Mouse (Mus musculus): ENCODE data around the gene Rnf135. TPM values are rescaled to one million over a fixed set of nuclear protein-coding genes. Genes with fewer than 3 reads are reported as not detected.

The Rnf135 gene
- polyA plus RNA-seq (2012; rRNA removed) = 2.2 and 3.1 TPM in 2 replicates

DNA sequence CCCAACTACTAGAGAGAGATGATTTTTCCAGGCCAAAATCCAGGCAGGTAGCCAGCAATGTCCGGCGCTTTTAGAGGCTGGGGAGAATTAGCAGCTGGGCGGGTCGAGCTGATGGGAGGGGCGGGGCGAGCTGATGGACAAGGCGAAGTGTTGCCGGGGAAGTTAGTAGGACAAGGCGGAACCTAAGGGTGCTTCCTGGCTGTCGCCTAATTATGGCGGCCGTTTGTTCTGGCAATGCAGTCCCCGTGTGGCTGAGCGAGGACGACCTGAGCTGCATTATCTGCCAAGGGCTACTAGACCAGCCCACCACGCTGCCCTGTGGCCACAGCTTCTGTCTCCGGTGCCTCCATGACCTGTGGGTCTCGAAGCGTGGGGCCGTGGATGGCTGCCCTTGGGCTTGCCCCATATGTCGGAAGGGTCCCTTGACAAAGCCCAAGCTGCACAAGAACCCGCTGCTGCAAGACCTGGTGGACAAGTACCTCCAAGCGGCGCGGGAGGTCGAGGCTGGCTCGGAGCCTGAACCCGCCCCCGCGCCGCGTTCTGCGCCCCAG is at the start of gene Rnf135:
Rnf135 (plus strand) TSS at position 147 of the 551 bp plus-strand sequence.

DNA sequence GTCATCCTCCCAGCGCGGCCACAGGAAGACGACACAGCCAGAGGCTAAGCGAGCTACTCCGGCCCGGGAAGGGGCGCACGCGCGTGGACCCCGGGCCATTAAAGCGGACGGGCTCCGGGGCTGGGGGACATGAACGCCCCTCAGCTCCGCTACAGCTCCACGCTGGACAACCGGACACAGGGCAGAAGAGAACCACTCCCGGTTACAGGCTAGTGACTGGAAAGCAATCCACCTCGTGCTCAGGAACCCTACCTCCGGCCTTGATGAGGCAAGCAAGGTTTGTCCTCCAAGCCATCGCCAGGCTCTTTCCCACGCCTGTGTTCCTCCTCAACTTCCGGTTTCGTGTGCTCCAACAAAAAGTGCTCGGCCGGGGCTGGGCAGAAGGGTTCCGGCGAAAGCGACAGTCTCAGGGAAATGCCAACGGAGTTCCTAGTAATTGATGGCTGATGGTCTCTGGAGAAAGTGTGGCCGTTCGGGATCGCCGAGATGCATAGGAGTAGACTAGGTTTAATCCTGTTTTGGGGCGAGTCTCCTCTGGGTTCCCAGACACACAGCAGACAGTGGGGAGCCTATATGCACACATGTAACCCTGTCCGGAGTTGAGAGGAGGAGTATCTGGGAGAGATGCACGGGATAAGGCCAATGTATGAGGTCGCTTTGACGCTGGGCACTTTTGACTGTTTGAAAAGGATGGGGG is 41.7 kb upstream of the Rnf135 start, which contains the start of gene Tefm:
Tefm (minus strand) TSS at position 351 of the 697 bp plus-strand sequence.

DNA sequence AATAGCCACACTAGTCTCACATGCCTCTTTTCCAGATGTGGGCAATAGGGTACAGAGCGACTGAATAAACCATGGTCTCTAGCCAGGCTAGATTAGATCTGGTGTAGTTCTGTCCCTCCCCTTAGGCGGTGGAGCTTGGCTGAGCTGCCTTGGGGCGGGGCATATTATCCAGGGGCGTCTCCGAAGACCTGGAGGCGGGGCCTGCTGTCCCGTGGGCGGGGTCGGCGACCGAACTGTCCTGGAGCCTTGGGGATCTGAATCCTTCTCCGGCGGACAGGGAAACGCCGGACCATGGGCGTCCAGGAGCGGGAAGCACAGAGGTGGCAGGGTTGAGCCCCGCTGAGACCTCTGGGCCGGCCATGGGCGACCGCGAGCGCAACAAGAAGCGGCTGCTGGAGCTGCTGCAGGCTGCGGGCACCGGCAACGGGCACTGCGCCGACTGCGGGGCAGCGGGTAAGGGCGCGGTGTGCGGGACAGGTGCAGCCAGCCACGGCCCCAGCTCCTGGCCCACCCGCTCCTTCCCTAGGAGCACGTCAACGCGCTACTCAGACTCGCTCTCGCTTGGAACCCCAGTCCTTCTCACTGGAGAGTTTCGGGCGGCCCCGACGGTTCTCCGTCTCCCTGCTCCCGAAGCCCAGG is 29.7 kb upstream of the Rnf135 start, which contains the start of gene Adap2:
Adap2 (plus strand) TSS at position 249 of the 639 bp plus-strand sequence.

DNA sequence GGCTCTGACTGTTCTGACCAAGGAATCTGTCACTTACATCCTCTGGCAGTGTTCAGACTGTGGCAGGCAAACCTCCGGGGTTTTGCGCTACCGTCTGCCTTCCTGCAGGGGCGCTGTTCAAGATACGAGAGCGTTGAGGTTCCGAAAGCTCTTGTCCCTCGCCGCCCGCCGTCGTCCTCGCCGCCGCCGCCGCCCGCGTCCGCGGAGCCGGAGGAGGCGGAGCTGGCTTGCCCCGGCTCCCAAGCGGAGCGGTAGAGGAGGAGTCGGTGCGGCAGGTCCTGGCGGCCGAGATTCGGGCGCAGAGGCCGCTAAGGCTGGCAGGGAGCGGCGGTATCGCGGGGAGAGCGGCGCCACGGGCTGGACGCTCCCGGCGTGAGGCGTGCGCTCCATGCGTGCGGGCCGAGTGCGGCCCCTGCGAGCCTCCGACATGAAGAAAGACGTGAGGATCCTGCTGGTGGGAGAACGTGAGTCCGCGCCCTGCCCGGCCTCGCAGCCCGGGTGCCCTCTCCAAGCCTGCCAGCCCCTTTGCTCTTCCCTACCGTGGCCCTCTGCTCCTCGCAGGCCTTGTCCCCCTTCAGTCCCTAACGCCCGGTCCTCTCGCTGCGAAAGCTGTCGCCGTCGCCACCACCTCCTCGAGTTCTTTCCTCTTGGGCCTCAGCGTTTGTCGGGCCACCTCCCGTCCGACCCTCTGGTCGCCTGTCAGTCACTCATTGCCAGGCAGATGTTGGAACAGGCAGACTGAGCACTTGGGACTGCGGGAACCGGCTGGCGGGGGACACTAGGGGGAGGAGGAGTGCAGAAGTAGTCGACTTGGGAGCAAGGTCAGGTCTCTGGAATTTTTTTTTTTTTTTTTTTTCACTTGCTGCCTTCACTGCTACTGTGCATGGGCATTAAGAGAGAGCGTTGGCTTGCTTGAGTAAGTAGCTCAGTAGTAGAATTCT is 25.5 kb downstream of the Rnf135 start, which contains the start of gene Rhot1:
Rhot1 (plus strand) TSS at position 160 of the 941 bp plus-strand sequence.

Other genes starting within 250 kb of the Rnf135 start
- gene Utp6, start 221.5 kb upstream of the Rnf135 start, polyA plus RNA-seq (2012; rRNA removed) = 32.4 TPM in 2 replicates
- 29.5 and 38.0 TPM in 2 replicates for gene Suz12, start 190.7 kb upstream of the Rnf135 start, polyA plus RNA-seq (2012; rRNA removed)
- gene Crlf3, start 102.9 kb upstream of the Rnf135 start, polyA plus RNA-seq (2012; rRNA removed) = 15.9 and 19.1 TPM in 2 replicates
- 10.5 and 10.6 TPM in 2 replicates for gene Atad5, start 94.5 kb upstream of the Rnf135 start, polyA plus RNA-seq (2012; rRNA removed)
- 14.0 and 15.6 TPM in 2 replicates for gene Tefm, start 41.7 kb upstream of the Rnf135 start, polyA plus RNA-seq (2012; rRNA removed)
- gene Adap2, start 29.7 kb upstream of the Rnf135 start, polyA plus RNA-seq (2012; rRNA removed) = 1.8 and 1.9 TPM in 2 replicates
- gene Rhot1, start 25.2 kb downstream of the Rnf135 start, polyA plus RNA-seq (2012; rRNA removed) = 45.6 and 48.5 TPM in 2 replicates
- gene Rhbdl3, start 117.1 kb downstream of the Rnf135 start, polyA plus RNA-seq (2012; rRNA removed) = 19.8 and 28.2 TPM in 2 replicates
- gene 5730455P16Rik, start 194.2 kb downstream of the Rnf135 start, polyA plus RNA-seq (2012; rRNA removed) = 15.3 and 17.3 TPM in 2 replicates
- 280 and 304 TPM in 2 replicates for gene Zfp207, start 199.4 kb downstream of the Rnf135 start, polyA plus RNA-seq (2012; rRNA removed)
- 86.5 and 89.7 TPM in 2 replicates for gene Psmd11, start 244.8 kb downstream of the Rnf135 start, polyA plus RNA-seq (2012; rRNA removed)

Measured in central nervous system, embryonic 14 days (tissue).